Mouse (Mus musculus) lung, adult 2 months (tissue): ENCODE measurements around the gene Bcl2. TPM values are rescaled to one million over a fixed set of nuclear protein-coding genes. Genes with fewer than 3 reads are reported as not detected.

Experiments used
- DNase-seq: peaks from one replicate; pipeline ENCODE4 v3.0.0; 2022
- H3K4me1 ChIP-seq: fragments of 200-500 bp; 2 replicates; pipeline ENCODE4 v1.6.1; 2011; ENCODE audit warnings: low read length; ENCODE audit not compliant: control insufficient read depth, insufficient read depth
- H3K4me3 ChIP-seq: fragments of 200-500 bp; replicated peaks from 2 replicates; pipeline ENCODE3; 2011; ENCODE audit warnings: low read depth, mild to moderate bottlenecking, control low read depth, low read length; ENCODE audit errors: extremely low read depth
- CTCF ChIP-seq: fragments of 200-500 bp; IDR thresholded peaks from 2 replicates; pipeline ENCODE4 v1.5.1; 2011; ENCODE audit warnings: mild to moderate bottlenecking, low read length, control low read depth; ENCODE audit not compliant: insufficient read depth
- POLR2A ChIP-seq: fragments of 200-500 bp; IDR thresholded peaks from 2 replicates; pipeline ENCODE4 v1.6.1; 2011; ENCODE audit warnings: low read depth, mild to moderate bottlenecking, control low read depth, low read length, borderline replicate concordance; ENCODE audit errors: extremely low read depth
- WGBS: fragments of 180-500 bp; shearing (Covaris S2); methylation state at CpG from one replicate; pipeline ENCODE4 v1.1.7; 2018; 5-methylcytosine and 5-hydroxymethylcytosine counted together
- polyA plus RNA-seq: library from polyadenylated mRNA; depleted of rRNA; stranded (reverse); fragments of >200 nt; gene quantifications from 2 replicates; pipeline ENCODE4 v1.2.3, GENCODE M21; 2012

Gene Bcl2
- polyA plus RNA-seq, 1 experiment: 3.8 TPM

DNA sequence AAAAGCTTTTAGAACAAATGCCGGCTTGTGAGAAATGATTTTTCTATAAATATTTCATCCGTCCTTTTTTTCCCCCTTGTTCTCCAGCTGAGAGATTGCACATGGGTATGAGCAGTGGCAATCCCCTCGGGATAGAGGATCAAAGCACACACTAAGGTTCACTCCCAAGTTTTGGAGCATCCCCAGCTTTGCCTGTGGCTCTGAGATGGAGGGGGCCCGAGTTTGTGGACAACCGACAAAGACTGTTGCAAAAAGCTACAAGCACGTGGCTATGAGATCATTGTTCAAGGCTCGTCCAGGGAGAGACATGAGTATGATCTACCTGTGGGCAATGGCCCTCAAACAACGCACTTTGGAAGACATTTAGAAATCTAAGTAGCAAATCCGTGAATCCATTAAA is 184.5 kb downstream of the Bcl2 start:
- no peak overlapping the region for H3K4me3 ChIP-seq
- H3K4me1 ChIP-seq: peaks cover 5% of the 10 kb centered on the region; the same call in 1 of the 2 replicates
- TF ChIP-seq POLR2A: no peak
- no peak for TF ChIP-seq CTCF
- 78% methylated on average over 9 of the region's 9 CpGs for WGBS
- no peak for DNase-seq

DNA sequence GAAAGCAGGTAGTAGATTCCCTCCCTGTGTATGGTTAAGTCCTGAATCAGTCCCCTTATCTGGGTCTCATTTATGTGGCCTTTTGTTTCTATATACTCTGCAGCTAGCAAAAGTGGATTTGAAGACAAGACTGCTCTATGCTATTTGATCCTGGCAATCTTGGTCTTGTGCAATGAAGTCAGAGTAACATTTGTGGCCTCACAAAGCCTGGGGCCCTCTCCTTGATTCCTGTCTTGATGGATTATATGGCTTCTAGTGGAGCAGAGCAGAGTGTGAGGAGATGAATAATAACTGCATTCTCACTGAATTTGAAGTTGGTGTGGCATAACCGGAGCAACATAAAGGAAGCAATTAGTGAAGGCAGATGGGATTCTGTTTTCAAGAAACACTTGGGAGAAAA is 186.5 kb downstream of the Bcl2 start:
- TF ChIP-seq CTCF: no peak
- TF ChIP-seq POLR2A: no peak
- H3K4me3 ChIP-seq: no peak overlapping the region
- 82% methylated on average over 1 of the region's 1 CpGs for WGBS
- DNase-seq: no peak
- peaks cover 5% of the 10 kb centered on the region; the same call in 1 of the 2 replicates for H3K4me1 ChIP-seq

DNA sequence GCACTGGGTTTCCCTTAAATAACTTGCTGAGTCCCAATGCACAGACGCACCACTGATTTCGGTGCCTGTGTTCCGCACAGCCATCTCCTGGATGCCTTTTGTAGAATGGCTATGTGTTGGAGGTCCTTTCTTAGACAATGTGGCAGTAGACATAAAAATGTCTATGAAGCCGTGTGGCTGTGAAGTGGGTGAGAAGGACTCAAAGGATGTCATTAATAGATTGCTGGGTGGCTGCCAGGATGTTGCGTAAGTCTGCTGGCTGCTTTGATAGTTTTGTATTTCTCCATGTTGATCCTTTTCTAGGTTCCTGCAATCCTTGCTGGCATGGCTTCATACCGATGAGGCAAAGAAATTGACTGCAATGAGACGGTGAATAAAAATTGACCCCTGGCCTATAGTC is 187.3 kb downstream of the Bcl2 start:
- 55% methylated on average over 7 of the region's 7 CpGs for WGBS
- TF ChIP-seq POLR2A: no peak
- no peak for TF ChIP-seq CTCF
- Histone ChIP-seq H3K4me1 (peaks cover 5% of the 10 kb centered on the region; the same call in 1 of the 2 replicates), H3K4me3 (no peak overlapping the region)
- peak; percentile 20 for DNase-seq

DNA sequence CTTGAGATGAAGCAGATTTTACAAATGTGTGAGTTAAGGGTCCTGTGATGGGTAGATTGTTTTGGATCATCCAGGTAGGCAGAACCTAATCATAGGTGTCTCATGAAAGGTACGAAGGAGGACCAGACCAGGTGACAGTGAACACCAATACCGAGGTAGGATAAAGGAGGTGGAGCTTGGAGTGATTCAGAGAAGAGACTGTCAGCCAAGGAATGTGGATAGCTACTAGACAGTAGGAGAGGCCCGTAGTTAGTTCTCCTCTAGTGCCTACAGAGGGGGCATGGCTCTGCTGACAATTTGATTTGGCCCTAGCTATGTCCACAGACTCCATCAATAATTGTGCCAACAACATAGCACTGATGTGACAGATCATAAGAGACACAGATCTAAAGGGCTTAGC is 188.0 kb downstream of the Bcl2 start:
- DNase-seq: no peak
- H3K4me1 ChIP-seq: peaks cover 5% of the 10 kb centered on the region; the same call in 1 of the 2 replicates
- no peak overlapping the region for H3K4me3 ChIP-seq
- 67% methylated on average over 3 of the region's 3 CpGs for WGBS
- TF ChIP-seq CTCF (no peak), POLR2A (no peak)

DNA sequence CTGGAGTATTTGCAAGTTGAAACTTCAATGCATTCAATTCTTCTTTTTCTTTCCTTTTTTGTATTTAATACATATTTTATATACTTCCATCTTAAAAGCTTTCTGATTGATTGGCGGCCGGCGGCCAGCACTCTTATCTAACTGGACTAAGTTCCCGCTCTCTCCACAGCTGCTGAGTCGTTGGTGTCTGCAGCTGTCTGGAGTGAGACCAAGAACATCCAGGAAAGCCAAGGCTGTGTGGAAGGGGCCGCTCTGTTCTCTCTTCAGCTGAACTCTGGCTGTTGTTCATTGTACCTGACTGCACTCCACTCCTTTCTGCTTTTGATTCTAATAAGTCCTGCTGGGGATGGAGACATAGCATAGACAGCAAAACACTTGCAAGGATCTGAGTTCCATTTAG is 190.3 kb downstream of the Bcl2 start:
- WGBS: 61% methylated on average over 6 of the region's 6 CpGs
- Histone ChIP-seq H3K4me3 (no peak overlapping the region), H3K4me1 (peaks cover 5% of the 10 kb centered on the region; the same call in 1 of the 2 replicates)
- DNase-seq: no peak
- TF ChIP-seq CTCF (no peak), POLR2A (no peak)

DNA sequence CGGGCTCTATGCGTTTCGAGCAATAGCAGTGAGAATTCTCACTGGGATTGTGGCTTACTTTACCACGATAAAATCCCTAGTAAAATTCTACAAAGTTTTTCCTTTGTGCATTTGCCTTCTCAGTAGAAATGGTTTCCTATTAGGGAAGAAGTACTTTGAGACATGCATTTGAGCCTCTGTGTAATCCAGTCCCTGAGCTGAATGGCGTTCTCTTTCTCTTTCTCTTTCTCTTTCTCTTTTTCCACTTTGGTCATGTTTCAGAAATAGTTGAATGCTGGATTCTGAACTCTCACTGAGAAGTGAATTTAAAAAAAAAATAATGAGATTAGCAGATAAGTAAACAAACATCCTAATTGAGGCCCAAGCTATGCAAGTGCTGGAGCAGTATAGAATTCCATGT is 191.1 kb downstream of the Bcl2 start:
- 86% methylated on average over 5 of the region's 5 CpGs for whole genome bisulfite sequencing
- Histone ChIP-seq H3K4me1 (peaks cover 5% of the 10 kb centered on the region; the same call in 1 of the 2 replicates), H3K4me3 (no peak overlapping the region)
- TF ChIP-seq CTCF (no peak), POLR2A (no peak)
- no peak for DNase-seq

DNA sequence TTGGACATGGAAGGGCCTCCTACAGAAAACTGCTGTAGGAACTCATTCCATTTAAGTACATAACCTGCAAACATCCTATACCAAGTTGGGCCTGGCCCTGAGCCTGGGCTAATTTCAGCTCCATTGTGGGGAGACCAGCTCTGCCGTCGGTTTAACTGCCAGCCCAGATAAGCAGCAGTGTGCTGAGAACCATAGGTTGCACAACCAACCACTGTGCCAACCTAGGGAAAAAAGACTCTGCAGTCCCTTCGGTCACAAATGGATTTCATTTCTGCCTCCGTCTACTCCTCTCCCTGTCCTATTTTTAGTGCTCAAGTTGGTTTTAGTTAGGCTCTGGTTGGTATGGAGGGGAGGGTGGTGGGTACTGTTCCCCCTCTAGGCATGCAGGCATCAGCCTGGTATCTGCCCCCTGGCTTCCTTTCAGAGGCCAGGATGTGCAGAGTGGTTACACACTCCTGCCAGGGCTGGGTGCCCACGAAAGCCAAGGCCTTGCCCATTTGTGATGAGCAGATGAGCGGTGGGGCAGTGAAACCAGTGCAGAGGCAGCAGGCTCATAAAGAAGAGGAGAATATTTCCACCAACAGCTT is 196.4 kb downstream of the Bcl2 start:
- Histone ChIP-seq H3K4me3 (no peak overlapping the region), H3K4me1 (0 out of 2 replicates have a peak, but pooled peaks cover 2% of the 10 kb centered on the region)
- no peak for DNase-seq
- TF ChIP-seq POLR2A (no peak), CTCF (no peak)
- 59% methylated on average over 6 of the region's 6 CpGs for WGBS

DNA sequence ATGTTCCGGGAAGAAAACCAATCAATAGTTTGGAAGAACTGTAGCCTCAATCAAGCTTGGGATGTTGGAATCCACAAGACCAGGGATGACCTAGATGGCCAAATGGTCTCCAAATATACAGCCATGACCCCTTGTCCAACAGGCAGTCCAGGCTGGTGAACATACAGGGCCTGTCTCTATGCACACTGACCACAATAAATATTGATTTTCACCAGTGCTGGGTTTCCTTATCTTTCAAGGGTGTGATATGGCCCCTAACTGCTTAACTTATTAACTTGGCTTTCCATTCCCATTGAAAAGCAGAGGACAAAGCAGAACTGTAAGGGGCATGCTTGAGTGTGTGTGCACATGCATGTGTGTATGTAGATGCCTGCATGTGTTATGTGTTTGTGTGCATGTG is 197.0 kb downstream of the Bcl2 start:
- H3K4me3 ChIP-seq: no peak overlapping the region
- DNase-seq: no peak
- H3K4me1 ChIP-seq: 0 out of 2 replicates have a peak, but pooled peaks cover 2% of the 10 kb centered on the region
- TF ChIP-seq CTCF: no peak
- TF ChIP-seq POLR2A: no peak
- WGBS: 92% methylated on average over 1 of the region's 1 CpGs

DNA sequence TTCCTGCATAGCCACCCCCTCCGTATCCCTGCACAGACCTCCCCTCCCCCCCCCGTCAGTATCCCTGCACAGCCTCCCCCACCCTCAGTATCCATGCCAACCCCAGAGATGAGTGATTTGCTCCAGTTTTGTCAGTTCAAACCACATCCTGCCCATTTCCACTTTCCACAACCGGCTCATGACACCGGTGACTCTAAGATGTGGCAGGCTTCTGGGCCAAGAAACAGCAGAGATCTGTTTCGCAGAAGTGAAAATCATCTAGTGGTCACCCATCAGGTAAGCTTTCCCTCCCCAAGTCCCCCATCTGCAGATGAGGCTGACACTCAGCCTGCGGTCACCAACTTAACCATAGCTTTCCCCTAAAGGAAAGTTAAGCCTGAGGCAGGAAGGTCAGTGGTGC is 198.5 kb downstream of the Bcl2 start:
- Histone ChIP-seq H3K4me3 (no peak overlapping the region), H3K4me1 (0 out of 2 replicates have a peak, but pooled peaks cover 2% of the 10 kb centered on the region)
- TF ChIP-seq CTCF (no peak), POLR2A (no peak)
- no peak for DNase-seq
- 81% methylated on average over 6 of the region's 6 CpGs for WGBS
